Mouse (Mus musculus) liver, embryonic 14.5 days (tissue): ENCODE results near the gene Tnn. TPM values are rescaled to one million over a fixed set of nuclear protein-coding genes. Genes with fewer than 3 reads are reported as not detected.

Source experiments
- ATAC-seq: fragments of 200-750 bp; cut with Nextera tagmentation; 2 replicates; pipeline ENCODE4 v1.8.0; 2017; ENCODE audit warnings: moderate number of reproducible peaks, mild to moderate bottlenecking, moderate library complexity; ENCODE audit not compliant: insufficient read depth
- DNase-seq, 3 experiments: peaks; one replicate each; pipeline ENCODE4 v3.0.0-alpha.2; 2012 to 2013; ENCODE audit warnings: low read depth in 3 of 3, low spot score in 3 of 3
- H3K27ac ChIP-seq: fragments of 300-500 bp; sonication (generic); 2 replicates; pipeline ENCODE4 v1.5.1; 2014; ENCODE audit warnings: moderate library complexity, mild to moderate bottlenecking, control low read depth, inconsistent platforms
- H3K27me3 ChIP-seq: fragments of 300-500 bp; sonication (generic); 2 replicates; pipeline ENCODE4 v1.6.1; 2014; ENCODE audit warnings: mild to moderate bottlenecking, low read length, moderate library complexity; ENCODE audit not compliant: control insufficient read depth, insufficient read depth
- H3K36me3 ChIP-seq: fragments of 300-500 bp; sonication (generic); replicated peaks from 2 replicates; pipeline ENCODE4 v1.6.1; 2014; ENCODE audit warnings: low read depth; ENCODE audit not compliant: control insufficient read depth, insufficient read depth
- H3K4me1 ChIP-seq, 2 experiments: fragments of 200-500 bp in 1 of 2; fragments of 300-500 bp in 1 of 2; sonication (generic) in 1 of 2; replicated peaks; 2 replicates each; pipeline ENCODE4 v1.6.1; 2012 to 2014; ENCODE audit warnings: antibody characterized with exemption in 1 of 2, inconsistent platforms in 1 of 2, low read length in 1 of 2; ENCODE audit not compliant: control insufficient read depth in 2 of 2, insufficient read depth in 2 of 2
- H3K4me2 ChIP-seq: fragments of 300-500 bp; sonication (generic); 2 replicates; pipeline ENCODE4 v1.6.1; 2014; ENCODE audit warnings: low read depth, mild to moderate bottlenecking, control low read depth, moderate library complexity
- H3K4me3 ChIP-seq, 2 experiments: fragments of 200-500 bp in 1 of 2; fragments of 300-500 bp in 1 of 2; sonication (generic) in 1 of 2; 2 replicates each; pipeline ENCODE4 v1.5.1; 2012 to 2014; ENCODE audit warnings: low read depth in 2 of 2, low read length in 2 of 2, mild to moderate bottlenecking in 2 of 2, control low read depth in 1 of 2, inconsistent platforms in 1 of 2, moderate library complexity in 1 of 2; ENCODE audit not compliant: insufficient read depth in 1 of 2
- H3K9ac ChIP-seq: fragments of 300-500 bp; sonication (generic); replicated peaks from 2 replicates; pipeline ENCODE4 v1.6.1; 2014; ENCODE audit warnings: mild to moderate bottlenecking, control low read depth, moderate library complexity
- H3K9me3 ChIP-seq: fragments of 300-500 bp; sonication (generic); 2 replicates; pipeline ENCODE4 v1.6.1; 2016; ENCODE audit warnings: low read length, mixed read lengths; ENCODE audit not compliant: control insufficient read depth
- CTCF ChIP-seq: IDR thresholded peaks from 2 replicates; pipeline ENCODE4 v1.5.1; 2016; ENCODE audit warnings: antibody characterized with exemption, low read depth, control low read depth
- EP300 ChIP-seq: IDR thresholded peaks from 2 replicates; pipeline ENCODE4 v1.6.1; 2016; ENCODE audit warnings: antibody characterized with exemption, low read depth
- whole genome bisulfite sequencing: fragments of 180-500 bp; shearing (Covaris S2); extraction: QIAGEN DNeasy Blood & Tissue Kit; methylation state at CpG from one replicate; pipeline ENCODE4 v1.1.7; 2014; ENCODE audit not compliant: insufficient replicate concordance; 5-methylcytosine and 5-hydroxymethylcytosine counted together
- polyA plus RNA-seq, 2 experiments: library from polyadenylated mRNA; depleted of rRNA in 1 of 2; stranded (reverse) in 1 of 2; unstranded in 1 of 2; fragments of >200 nt; fragmentation: Nextera tagmentation in 1 of 2; extraction: Ambion mirVana in 1 of 2; gene quantifications; 2 replicates each; pipeline versions ENCODE4 v1.2.1 to v1.2.3; 2012 to 2014

Tnn gene
- polyA plus RNA-seq, 2 experiments: 0.01 TPM; not detected in 1

DNA sequence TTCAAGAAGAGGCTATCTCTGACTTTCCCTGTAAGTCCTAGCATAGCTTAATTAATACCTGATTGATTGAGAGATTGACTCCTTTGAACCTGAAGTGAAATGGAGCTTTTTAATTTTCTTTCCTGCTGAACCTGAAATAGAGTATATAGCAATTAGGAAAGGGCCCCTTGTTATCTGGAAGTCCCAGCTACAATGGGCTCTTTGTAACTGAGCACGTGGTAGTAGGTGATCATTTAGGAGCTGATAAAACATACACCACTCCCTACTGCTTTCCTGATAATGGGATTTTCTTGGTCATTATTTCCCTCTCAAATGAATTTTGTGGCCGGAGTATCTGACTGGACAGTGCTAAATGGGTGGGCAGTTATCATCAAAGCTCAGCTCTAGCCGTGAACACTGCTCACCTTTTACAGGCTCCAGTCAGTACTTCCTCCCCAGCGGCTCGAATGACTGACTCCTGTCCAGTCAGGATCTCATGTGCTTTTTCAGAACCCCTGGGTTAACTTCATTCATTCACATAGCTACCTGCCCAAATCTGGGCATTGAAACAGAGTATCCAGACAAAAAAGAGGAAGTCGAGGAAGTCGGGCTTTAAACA, 88.7 kb downstream of the Tnn start:
- WGBS: 43% methylated on average over 7 of the region's 7 CpGs
- H3K27ac ChIP-seq: no peak overlapping the region
- H3K4me1 ChIP-seq: peaks cover 39 to 44% of the 10 kb centered on the region in 2 experiments
- H3K27me3 ChIP-seq: no peaks in the 10 kb centered on the region
- H3K4me3 ChIP-seq: no peak overlapping the region
- no peak overlapping the region for H3K4me2 ChIP-seq
- TF ChIP-seq CTCF (no peak), EP300 (peak; percentile 50)
- DNase-seq (no peak), ATAC-seq (no peak)
- no peaks in the 10 kb centered on the region for H3K9me3 ChIP-seq
- no peak overlapping the region for H3K9ac ChIP-seq
- no peaks in the 10 kb centered on the region for H3K36me3 ChIP-seq

DNA sequence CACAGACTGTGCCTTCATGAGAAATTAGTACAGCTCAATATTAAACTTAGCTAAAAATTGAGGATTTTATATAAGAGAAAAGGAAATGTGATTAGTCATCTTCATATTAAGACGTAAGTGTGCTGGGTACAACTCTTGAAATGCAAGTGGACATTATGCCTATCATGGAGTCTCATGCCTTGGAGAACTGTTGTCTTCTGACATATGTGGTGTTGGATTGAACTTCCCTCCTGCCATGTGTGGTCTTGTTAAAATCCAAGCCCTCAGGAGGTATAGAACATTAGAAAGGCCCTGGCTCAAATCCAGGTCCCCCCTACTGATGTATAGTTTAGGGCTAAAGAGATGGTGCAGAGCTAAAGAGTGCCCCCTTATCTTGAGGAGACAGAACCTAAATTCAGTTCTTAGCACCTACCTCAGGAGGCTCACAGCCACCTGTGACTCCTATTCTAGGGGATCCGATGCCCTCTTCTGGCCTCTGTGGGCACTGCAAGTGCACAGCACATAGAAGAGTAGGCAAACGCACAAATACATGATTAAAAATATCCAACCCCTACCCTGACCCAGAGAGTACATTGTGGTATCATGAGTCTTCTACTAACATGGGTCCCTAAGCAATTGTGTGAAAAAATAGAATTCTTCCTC, 91.5 kb downstream of the Tnn start:
- Histone ChIP-seq H3K9me3 (no peaks in the 10 kb centered on the region), H3K4me3 (no peak overlapping the region), H3K27me3 (no peaks in the 10 kb centered on the region), H3K36me3 (no peaks in the 10 kb centered on the region; the same call in 1 of the 2 replicates), H3K4me2 (peak overlapping the region; percentile 72), H3K4me1 (peaks cover 52 to 62% of the 10 kb centered on the region in 2 experiments), H3K27ac (peak overlapping the region; percentile 96), H3K9ac (0 out of 2 replicates have a peak overlapping the region, but pooled peaks have one; percentile 7)
- 33% methylated on average over 3 of the region's 3 CpGs for WGBS
- DNase-seq (no peak), ATAC-seq (peak; percentile 56)
- peak; percentile 18; the same call in 1 of the 2 replicates for TF ChIP-seq EP300
- peak; percentile 93 for TF ChIP-seq CTCF

DNA sequence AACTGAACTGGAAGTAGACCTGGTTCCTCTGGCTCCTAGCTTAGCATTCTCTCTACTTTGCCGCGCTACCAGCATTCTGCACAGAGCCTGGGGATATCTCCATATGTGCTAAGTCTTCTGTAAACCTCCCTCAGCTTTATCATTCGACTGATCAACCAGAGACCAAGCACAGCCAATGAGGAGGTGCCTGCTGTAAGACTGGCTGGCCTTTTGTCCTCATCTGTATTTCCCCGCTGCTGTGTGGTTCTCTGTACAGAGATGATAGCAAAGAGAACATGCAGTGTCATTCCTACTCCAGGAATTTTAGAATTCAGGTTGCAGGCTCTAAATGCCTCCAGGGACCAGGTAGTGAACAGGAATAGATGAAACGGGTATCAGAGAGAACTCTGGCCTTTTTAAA, 92.1 kb downstream of the Tnn start:
- Histone ChIP-seq H3K36me3 (no peaks in the 10 kb centered on the region; the same call in 1 of the 2 replicates), H3K4me3 (peak overlapping the region; percentile 27 to 30; a peak in 3 of 4 replicates), H3K4me2 (peak overlapping the region; percentile 72), H3K27ac (peak overlapping the region; percentile 96), H3K9ac (peak overlapping the region; percentile 49), H3K4me1 (peaks cover 52 to 62% of the 10 kb centered on the region in 2 experiments), H3K27me3 (no peaks in the 10 kb centered on the region), H3K9me3 (no peaks in the 10 kb centered on the region)
- WGBS: 15% methylated on average over 5 of the region's 5 CpGs
- DNase-seq (peak; percentile 84 to 94 (median 84)), ATAC-seq (peak; percentile 97)
- TF ChIP-seq EP300 (peak; percentile 94), CTCF (no peak)

DNA sequence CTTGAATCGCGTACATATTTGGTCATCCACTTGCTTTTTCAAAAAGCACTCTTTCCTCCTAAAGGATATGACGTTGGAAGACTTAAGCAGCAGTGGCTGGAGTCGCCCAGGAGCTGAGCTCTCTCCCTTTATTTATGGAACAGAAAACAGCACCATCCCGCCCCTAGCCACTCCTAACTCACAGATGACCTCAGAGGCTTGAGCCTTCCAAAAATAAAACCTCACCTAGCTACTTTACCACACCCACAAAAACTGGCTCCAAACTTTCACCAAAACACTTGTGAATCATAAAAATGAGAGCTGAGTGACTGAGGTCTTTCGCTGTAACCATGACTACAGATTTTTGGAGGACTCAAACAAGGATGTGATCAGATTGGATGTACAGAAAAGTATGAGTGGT, 92.8 kb downstream of the Tnn start:
- H3K4me3 ChIP-seq: no peak overlapping the region; a peak in 1 of 4 replicates
- H3K9ac ChIP-seq: peak overlapping the region; percentile 49
- DNase-seq (no peak), ATAC-seq (no peak)
- peak overlapping the region; percentile 72 for H3K4me2 ChIP-seq
- 62% methylated on average over 6 of the region's 6 CpGs for WGBS
- H3K27ac ChIP-seq: peak overlapping the region; percentile 96
- TF ChIP-seq CTCF: no peak
- TF ChIP-seq EP300: no peak
- peaks cover 52 to 62% of the 10 kb centered on the region in 2 experiments for H3K4me1 ChIP-seq
- H3K9me3 ChIP-seq: no peaks in the 10 kb centered on the region
- H3K36me3 ChIP-seq: no peaks in the 10 kb centered on the region; the same call in 1 of the 2 replicates
- H3K27me3 ChIP-seq: no peaks in the 10 kb centered on the region

DNA sequence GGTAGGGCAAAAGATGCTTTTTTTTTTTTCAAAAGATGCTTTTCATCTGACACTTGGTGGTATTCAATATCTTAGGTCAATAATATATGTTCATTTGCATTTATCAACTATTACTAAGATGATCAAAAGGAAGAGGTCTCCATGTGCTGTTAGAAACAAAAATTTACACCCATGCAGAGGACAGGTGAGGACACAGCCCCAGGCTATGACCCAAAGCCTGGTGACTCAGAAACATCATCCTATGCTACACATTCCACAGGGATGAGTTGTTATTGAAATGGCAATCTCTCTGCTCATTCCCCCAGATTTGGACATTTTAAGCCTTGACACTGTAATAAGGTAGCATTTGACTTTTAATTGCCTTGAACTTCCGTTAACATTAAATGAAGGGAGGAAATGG, 93.5 kb downstream of the Tnn start:
- ATAC-seq (no peak), DNase-seq (no peak)
- Histone ChIP-seq H3K27ac (peak overlapping the region; percentile 96), H3K4me3 (no peak overlapping the region), H3K36me3 (no peaks in the 10 kb centered on the region; the same call in 1 of the 2 replicates), H3K9me3 (no peaks in the 10 kb centered on the region), H3K4me1 (peaks cover 51 to 60% of the 10 kb centered on the region in 2 experiments), H3K4me2 (peak overlapping the region; percentile 72; the same call in 1 of the 2 replicates), H3K27me3 (no peaks in the 10 kb centered on the region), H3K9ac (peak overlapping the region; percentile 4; the same call in 1 of the 2 replicates)
- WGBS: 57% methylated on average over 1 of the region's 1 CpGs
- TF ChIP-seq EP300 (no peak), CTCF (no peak)
